Mouse (Mus musculus): ENCODE results near the gene Ccl7.

DNA sequence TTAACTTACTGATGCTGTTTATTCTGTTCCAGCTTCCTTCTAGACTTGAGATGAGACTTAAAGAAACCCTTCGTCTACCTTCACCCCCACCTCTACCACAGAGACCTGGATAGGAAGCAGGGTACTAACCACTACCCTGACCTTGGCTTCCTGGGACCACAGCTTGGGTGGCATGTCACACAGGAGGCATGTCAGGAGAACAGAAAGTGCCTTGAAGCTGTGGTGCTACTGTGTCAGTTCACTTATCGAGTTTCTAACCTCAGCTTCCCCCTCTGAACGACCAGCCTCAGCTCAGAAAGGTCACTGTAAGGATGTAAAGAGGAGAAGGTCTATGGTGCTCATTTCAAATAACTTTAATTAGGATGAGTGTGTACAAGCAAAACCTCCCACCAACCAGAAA, 24.1 kb upstream of the Ccl7 start:
- TF ChIP-seq CTCF (IDR thresholded peaks at IDR 0.05; ENCODE audit: low read depth, low read length) (no peak), POLR2A (IDR thresholded peaks at IDR 0.05; ENCODE audit: borderline replicate concordance, low read depth, low read length) (no peak)
